Mouse (Mus musculus): ENCODE data around the gene Gm49359. TPM values are rescaled to one million over a fixed set of nuclear protein-coding genes. Genes with fewer than 3 reads are reported as not detected.

Gm49359 gene
- polyA plus RNA-seq (2014; fragmentation: Illumina TruSeq; extraction: RNeasy Lipid Tissue Mini Kit (QIAGEN cat#74804); ENCODE audit: low read depth, low replicate concordance): 25.4 TPM

DNA sequence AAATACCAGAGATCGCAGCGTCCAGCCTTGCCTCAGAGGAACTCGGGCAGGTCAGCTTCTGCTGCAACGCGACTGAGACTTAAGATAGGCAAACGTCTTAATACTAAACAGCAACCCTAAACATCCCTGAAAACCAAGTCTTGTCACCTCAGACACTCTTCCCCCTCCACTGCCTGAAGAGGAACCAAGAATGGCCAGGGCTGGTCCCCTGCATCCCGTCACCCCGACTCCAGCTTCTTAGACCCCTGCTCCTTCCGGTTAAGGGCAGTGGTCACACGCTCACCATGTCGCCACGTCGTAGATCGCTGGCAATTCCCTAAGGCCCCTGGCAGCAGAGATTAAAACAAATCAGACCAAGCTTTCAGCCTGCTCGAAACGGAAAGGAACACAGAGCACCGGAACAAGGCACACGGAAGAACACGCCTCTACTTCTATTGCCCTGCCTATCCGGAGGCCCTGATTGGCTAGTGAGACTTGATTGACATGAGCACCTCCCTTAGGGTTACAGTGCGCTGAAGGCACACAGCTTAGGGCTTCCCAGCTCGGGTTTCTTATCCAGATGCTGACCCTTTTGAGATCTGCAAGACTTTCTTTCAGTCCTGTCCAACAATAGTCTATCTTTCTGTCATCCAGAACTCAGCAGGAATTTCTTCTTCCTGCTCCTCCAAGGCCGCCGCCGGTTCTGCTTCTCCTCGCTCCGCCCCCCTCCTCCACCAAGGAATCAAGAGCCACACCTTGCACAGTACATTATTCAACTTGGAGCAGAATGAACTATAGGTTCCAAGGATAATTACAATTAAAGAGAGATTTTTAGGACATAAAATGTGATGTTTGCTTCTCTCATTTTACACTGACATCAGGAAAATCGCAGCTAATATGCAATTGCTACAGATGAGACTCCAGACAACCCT is at the start of gene Gm49359:
TSS of gene Gm49359 (minus strand) at position 409 of the 911 bp plus-strand sequence.

Other genes starting within 250 kb of the Gm49359 start
- 7.7 TPM for gene Gm3604, start 83.7 kb downstream of the Gm49359 start, polyA plus RNA-seq (2014; fragmentation: Illumina TruSeq; extraction: RNeasy Lipid Tissue Mini Kit (QIAGEN cat#74804); ENCODE audit: low read depth, low replicate concordance)
- 18.3 TPM for gene Zfp935, start 91.7 kb upstream of the Gm49359 start, polyA plus RNA-seq (2014; fragmentation: Illumina TruSeq; extraction: RNeasy Lipid Tissue Mini Kit (QIAGEN cat#74804); ENCODE audit: low read depth, low replicate concordance)
- 26.4 TPM for gene Zfp934, start 104.4 kb upstream of the Gm49359 start, polyA plus RNA-seq (2014; fragmentation: Illumina TruSeq; extraction: RNeasy Lipid Tissue Mini Kit (QIAGEN cat#74804); ENCODE audit: low read depth, low replicate concordance)
- gene 6720489N17Rik, start 157.3 kb upstream of the Gm49359 start, polyA plus RNA-seq (2014; fragmentation: Illumina TruSeq; extraction: RNeasy Lipid Tissue Mini Kit (QIAGEN cat#74804); ENCODE audit: low read depth, low replicate concordance): 5.7 TPM